Mouse (Mus musculus): ENCODE data around the gene Mgat3. TPM values are rescaled to one million over a fixed set of nuclear protein-coding genes. Genes with fewer than 3 reads are reported as not detected.

Mgat3 gene
- polyA plus RNA-seq, 1 experiment from 2014 or later: 15.7 TPM

DNA sequence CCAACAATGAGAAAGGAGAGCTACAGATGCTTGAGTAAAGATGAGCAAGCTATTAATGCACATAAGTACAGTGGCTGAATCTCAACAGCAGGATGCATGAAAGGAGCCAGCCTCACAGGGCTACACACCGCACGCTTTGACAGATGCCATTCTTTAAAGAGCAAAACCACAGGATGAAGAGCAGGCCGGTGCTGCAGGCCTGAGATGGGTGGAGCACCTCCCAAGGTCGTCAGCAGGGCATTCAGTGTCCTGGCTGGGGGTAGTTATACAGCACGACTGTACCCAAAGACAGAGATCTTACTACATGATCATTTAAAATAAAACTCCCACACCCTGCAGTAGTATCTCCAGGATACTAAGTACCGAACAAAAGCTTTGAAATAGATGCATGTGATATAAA, 27.4 kb upstream of the Mgat3 start:
- H3K36me3 ChIP-seq (ENCODE audit: control insufficient read depth, insufficient read depth, low read length): peaks cover 4% of the 10 kb centered on the region
- no peaks in the 10 kb centered on the region for H3K27me3 ChIP-seq (replicated peaks; ENCODE audit: control insufficient read depth, insufficient read depth, low read length)
- H3K4me3 ChIP-seq (ENCODE audit: low read length): no peak overlapping the region
- no peaks in the 10 kb centered on the region for H3K4me1 ChIP-seq (ENCODE audit: control insufficient read depth, insufficient read depth, low read depth, low read length)
- no peak for ATAC-seq
- H3K27ac ChIP-seq (ENCODE audit: low read depth, low read length): no peak overlapping the region
- 68% methylated on average over 6 of the region's 6 CpGs for WGBS
- no peaks in the 10 kb centered on the region for H3K9me3 ChIP-seq (ENCODE audit: control insufficient read depth, low read length)
- no peak overlapping the region for H3K9ac ChIP-seq (ENCODE audit: low read depth, low read length)
- no peak overlapping the region for H3K4me2 ChIP-seq (ENCODE audit: low read length)

- Histone ChIP-seq H3K4me3 (ENCODE audit: low read length) (no peak overlapping the region), H3K4me1 (ENCODE audit: control insufficient read depth, insufficient read depth, low read depth, low read length) (no peaks in the 10 kb centered on the region), H3K27ac (ENCODE audit: low read depth, low read length) (no peak overlapping the region), H3K9ac (ENCODE audit: low read depth, low read length) (no peak overlapping the region), H3K9me3 (ENCODE audit: control insufficient read depth, low read length) (no peaks in the 10 kb centered on the region), H3K4me2 (ENCODE audit: low read length) (no peak overlapping the region), H3K27me3 (replicated peaks; ENCODE audit: control insufficient read depth, insufficient read depth, low read length) (no peaks in the 10 kb centered on the region), H3K36me3 (ENCODE audit: control insufficient read depth, insufficient read depth, low read length) (peaks cover 5% of the 10 kb centered on the region)
- 88% methylated on average over 14 of the region's 14 CpGs for WGBS
- no peak for ATAC-seq
Measured at GRCm38 (mm10) chr15:80147090-80147489, 26.4 kb upstream of the Mgat3 start.

DNA sequence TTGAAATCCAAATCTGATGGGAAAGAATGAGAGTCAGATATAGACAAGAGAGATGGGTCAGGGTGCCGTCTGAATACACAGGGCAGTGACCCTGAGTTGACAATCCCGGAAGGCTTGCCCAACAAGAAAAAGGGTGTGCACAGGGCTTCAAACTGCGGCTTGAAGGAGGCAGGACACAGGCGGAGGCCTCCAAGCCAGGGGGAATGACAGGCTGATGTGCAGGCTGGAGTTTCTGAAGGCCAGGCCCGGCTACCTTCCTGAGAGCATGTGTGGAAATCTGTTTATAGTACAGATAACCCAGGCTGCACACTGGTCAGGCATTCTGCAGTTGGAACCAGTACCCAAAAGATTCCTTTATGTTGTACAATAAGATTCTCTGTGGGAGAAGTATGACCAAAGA, 26.0 kb upstream of the Mgat3 start:
- whole genome bisulfite sequencing: 67% methylated on average over 5 of the region's 5 CpGs
- Histone ChIP-seq H3K9ac (ENCODE audit: low read depth, low read length) (no peak overlapping the region), H3K4me2 (ENCODE audit: low read length) (no peak overlapping the region), H3K36me3 (ENCODE audit: control insufficient read depth, insufficient read depth, low read length) (peaks cover 8% of the 10 kb centered on the region), H3K27me3 (replicated peaks; ENCODE audit: control insufficient read depth, insufficient read depth, low read length) (no peaks in the 10 kb centered on the region), H3K9me3 (ENCODE audit: control insufficient read depth, low read length) (no peaks in the 10 kb centered on the region), H3K4me1 (ENCODE audit: control insufficient read depth, insufficient read depth, low read depth, low read length) (no peaks in the 10 kb centered on the region), H3K4me3 (ENCODE audit: low read length) (no peak overlapping the region), H3K27ac (ENCODE audit: low read depth, low read length) (no peak overlapping the region)
- ATAC-seq: no peak

GRCm38 (mm10) chr15:80148565-80148964, 25.0 kb upstream of the Mgat3 start:
- H3K4me1 ChIP-seq (ENCODE audit: control insufficient read depth, insufficient read depth, low read depth, low read length): no peaks in the 10 kb centered on the region
- no peak overlapping the region for H3K4me2 ChIP-seq (ENCODE audit: low read length)
- no peak for ATAC-seq
- peaks cover 8% of the 10 kb centered on the region for H3K36me3 ChIP-seq (ENCODE audit: control insufficient read depth, insufficient read depth, low read length)
- WGBS: 85% methylated on average over 8 of the region's 8 CpGs
- no peaks in the 10 kb centered on the region for H3K27me3 ChIP-seq (replicated peaks; ENCODE audit: control insufficient read depth, insufficient read depth, low read length)
- no peak overlapping the region for H3K27ac ChIP-seq (ENCODE audit: low read depth, low read length)
- H3K4me3 ChIP-seq (ENCODE audit: low read length): no peak overlapping the region
- H3K9me3 ChIP-seq (ENCODE audit: control insufficient read depth, low read length): no peaks in the 10 kb centered on the region
- H3K9ac ChIP-seq (ENCODE audit: low read depth, low read length): no peak overlapping the region

DNA sequence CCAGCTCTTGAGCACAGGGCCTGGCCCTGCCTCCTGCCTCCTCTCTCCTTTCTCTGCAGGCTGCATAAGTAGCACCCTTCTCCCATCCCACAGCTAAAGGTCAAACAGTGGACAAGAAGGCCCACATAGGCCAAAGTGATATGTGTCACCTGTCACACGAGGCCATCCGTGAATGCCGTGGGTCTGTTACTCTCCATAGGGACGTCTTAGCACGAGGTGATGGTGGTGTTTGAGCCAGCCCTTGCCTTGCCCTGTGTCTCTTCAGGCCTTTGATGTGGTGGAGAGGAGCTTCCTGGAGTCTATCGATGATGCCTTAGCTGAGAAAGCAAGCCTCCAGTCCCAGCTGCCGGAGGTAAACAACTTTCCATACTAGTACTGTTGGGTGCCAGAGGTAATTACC, 24.0 kb upstream of the Mgat3 start:
- H3K27me3 ChIP-seq (replicated peaks; ENCODE audit: control insufficient read depth, insufficient read depth, low read length): no peaks in the 10 kb centered on the region
- no peak for ATAC-seq
- peaks cover 8% of the 10 kb centered on the region for H3K36me3 ChIP-seq (ENCODE audit: control insufficient read depth, insufficient read depth, low read length)
- 95% methylated on average over 7 of the region's 7 CpGs for WGBS
- H3K4me1 ChIP-seq (ENCODE audit: control insufficient read depth, insufficient read depth, low read depth, low read length): no peaks in the 10 kb centered on the region
- no peaks in the 10 kb centered on the region for H3K9me3 ChIP-seq (ENCODE audit: control insufficient read depth, low read length)
- no peak overlapping the region for H3K4me3 ChIP-seq (ENCODE audit: low read length)
- no peak overlapping the region for H3K27ac ChIP-seq (ENCODE audit: low read depth, low read length)
- no peak overlapping the region for H3K4me2 ChIP-seq (ENCODE audit: low read length)
- H3K9ac ChIP-seq (ENCODE audit: low read depth, low read length): no peak overlapping the region

- H3K27ac ChIP-seq (ENCODE audit: low read depth, low read length): no peak overlapping the region
- H3K9me3 ChIP-seq (ENCODE audit: control insufficient read depth, low read length): no peaks in the 10 kb centered on the region
- H3K4me1 ChIP-seq (ENCODE audit: control insufficient read depth, insufficient read depth, low read depth, low read length): no peaks in the 10 kb centered on the region
- H3K27me3 ChIP-seq (replicated peaks; ENCODE audit: control insufficient read depth, insufficient read depth, low read length): no peaks in the 10 kb centered on the region
- H3K4me2 ChIP-seq (ENCODE audit: low read length): no peak overlapping the region
- 89% methylated on average over 10 of the region's 10 CpGs for WGBS
- no peak overlapping the region for H3K4me3 ChIP-seq (ENCODE audit: low read length)
- no peak overlapping the region for H3K9ac ChIP-seq (ENCODE audit: low read depth, low read length)
- no peak for ATAC-seq
- peaks cover 15% of the 10 kb centered on the region for H3K36me3 ChIP-seq (ENCODE audit: control insufficient read depth, insufficient read depth, low read length)
Measured at GRCm38 (mm10) chr15:80152663-80153062, 20.9 kb upstream of the Mgat3 start.

GRCm38 (mm10) chr15:80153757-80154156, 19.8 kb upstream of the Mgat3 start:
- Histone ChIP-seq H3K9ac (ENCODE audit: low read depth, low read length) (no peak overlapping the region), H3K4me3 (ENCODE audit: low read length) (no peak overlapping the region), H3K4me1 (ENCODE audit: control insufficient read depth, insufficient read depth, low read depth, low read length) (no peaks in the 10 kb centered on the region), H3K27me3 (replicated peaks; ENCODE audit: control insufficient read depth, insufficient read depth, low read length) (no peaks in the 10 kb centered on the region), H3K9me3 (ENCODE audit: control insufficient read depth, low read length) (no peaks in the 10 kb centered on the region), H3K4me2 (ENCODE audit: low read length) (no peak overlapping the region), H3K27ac (ENCODE audit: low read depth, low read length) (no peak overlapping the region), H3K36me3 (ENCODE audit: control insufficient read depth, insufficient read depth, low read length) (peaks cover 24% of the 10 kb centered on the region)
- no peak for ATAC-seq
- WGBS: 81% methylated on average over 11 of the region's 11 CpGs

DNA sequence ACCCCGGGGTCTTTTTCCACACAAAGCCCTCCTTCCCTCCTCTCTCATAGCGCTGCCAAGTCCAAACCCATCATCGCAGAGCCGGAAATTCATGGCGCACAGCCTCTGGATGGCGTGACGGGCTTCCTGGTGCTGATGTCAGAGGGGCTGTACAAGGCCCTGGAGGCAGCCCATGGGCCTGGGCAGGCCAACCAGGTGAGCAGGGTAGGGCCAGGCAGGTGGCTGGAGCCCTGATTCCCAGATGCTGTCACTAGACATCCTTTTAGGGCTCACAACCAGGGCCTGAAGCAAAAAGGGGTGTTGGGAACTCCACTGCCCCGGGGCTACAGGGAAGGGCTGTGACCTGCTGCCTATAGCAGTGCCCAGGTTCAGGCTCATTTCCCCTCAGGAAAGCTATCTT, 17.8 kb upstream of the Mgat3 start:
- 92% methylated on average over 8 of the region's 8 CpGs for WGBS
- Histone ChIP-seq H3K27me3 (replicated peaks; ENCODE audit: control insufficient read depth, insufficient read depth, low read length) (no peaks in the 10 kb centered on the region), H3K27ac (ENCODE audit: low read depth, low read length) (no peak overlapping the region), H3K4me3 (ENCODE audit: low read length) (no peak overlapping the region), H3K36me3 (ENCODE audit: control insufficient read depth, insufficient read depth, low read length) (peaks cover 31% of the 10 kb centered on the region), H3K9me3 (ENCODE audit: control insufficient read depth, low read length) (no peaks in the 10 kb centered on the region), H3K4me2 (ENCODE audit: low read length) (no peak overlapping the region), H3K4me1 (ENCODE audit: control insufficient read depth, insufficient read depth, low read depth, low read length) (no peaks in the 10 kb centered on the region), H3K9ac (ENCODE audit: low read depth, low read length) (no peak overlapping the region)
- ATAC-seq: no peak

DNA sequence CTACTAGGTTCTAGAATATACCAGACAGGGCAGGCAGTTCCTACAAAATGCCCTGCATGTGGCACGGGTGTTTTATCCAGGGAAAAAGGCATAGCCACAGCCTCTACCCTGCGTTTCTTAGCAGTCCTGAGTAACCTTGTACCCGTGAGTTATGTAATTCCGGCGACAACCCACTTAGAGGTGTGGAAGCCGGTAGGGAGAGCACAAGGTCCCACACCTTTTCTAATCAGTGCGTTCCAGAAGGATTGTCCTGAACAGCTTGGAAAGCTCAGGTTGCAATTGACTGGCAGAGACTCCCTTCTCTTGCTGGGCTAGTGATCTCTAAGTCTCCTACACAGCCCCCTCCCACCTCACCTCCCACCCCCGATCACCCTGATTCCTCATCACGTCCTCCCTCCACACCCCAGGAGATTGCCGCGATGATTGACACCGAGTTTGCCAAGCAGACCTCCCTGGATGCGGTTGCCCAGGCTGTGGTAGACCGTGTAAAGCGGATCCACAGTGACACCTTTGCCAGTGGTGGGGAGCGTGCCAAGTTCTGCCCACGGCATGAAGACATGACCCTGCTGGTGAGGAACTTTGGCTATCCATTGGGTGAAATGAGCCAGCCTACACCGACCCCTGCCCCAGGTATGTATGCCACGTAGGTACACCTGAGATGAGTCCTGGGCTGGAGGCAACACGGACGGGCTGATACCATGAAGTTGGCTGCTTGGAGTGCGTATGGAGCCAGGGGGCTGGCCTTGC, 16.2 kb upstream of the Mgat3 start:
- H3K9ac ChIP-seq (ENCODE audit: low read depth, low read length): no peak overlapping the region
- no peaks in the 10 kb centered on the region for H3K9me3 ChIP-seq (ENCODE audit: control insufficient read depth, low read length)
- H3K36me3 ChIP-seq (ENCODE audit: control insufficient read depth, insufficient read depth, low read length): peaks cover 35% of the 10 kb centered on the region
- H3K4me3 ChIP-seq (ENCODE audit: low read length): no peak overlapping the region
- no peaks in the 10 kb centered on the region for H3K27me3 ChIP-seq (replicated peaks; ENCODE audit: control insufficient read depth, insufficient read depth, low read length)
- H3K4me2 ChIP-seq (ENCODE audit: low read length): no peak overlapping the region
- no peak for ATAC-seq
- no peak overlapping the region for H3K27ac ChIP-seq (ENCODE audit: low read depth, low read length)
- no peaks in the 10 kb centered on the region for H3K4me1 ChIP-seq (ENCODE audit: control insufficient read depth, insufficient read depth, low read depth, low read length)
- WGBS: 93% methylated on average over 22 of the region's 22 CpGs
